Mouse (Mus musculus) small intestine, adult 2 months (tissue): ENCODE results near the gene Noc4l.

Source experiments
- CTCF ChIP-seq: fragments of 200-500 bp; IDR thresholded peaks from 2 replicates; pipeline ENCODE4 v1.5.1; 2012; ENCODE audit warnings: low read depth, mild to moderate bottlenecking, control low read depth, inconsistent platforms, low read length, moderate library complexity, mixed read lengths; ENCODE audit not compliant: insufficient replicate concordance, insufficient read length; ENCODE audit errors: extremely low read depth
- POLR2A ChIP-seq: fragments of 200-500 bp; IDR thresholded peaks from 2 replicates; pipeline ENCODE4 v1.6.1; 2012; ENCODE audit warnings: low read depth, mild to moderate bottlenecking, control low read depth, inconsistent platforms, low read length, moderate library complexity

DNA sequence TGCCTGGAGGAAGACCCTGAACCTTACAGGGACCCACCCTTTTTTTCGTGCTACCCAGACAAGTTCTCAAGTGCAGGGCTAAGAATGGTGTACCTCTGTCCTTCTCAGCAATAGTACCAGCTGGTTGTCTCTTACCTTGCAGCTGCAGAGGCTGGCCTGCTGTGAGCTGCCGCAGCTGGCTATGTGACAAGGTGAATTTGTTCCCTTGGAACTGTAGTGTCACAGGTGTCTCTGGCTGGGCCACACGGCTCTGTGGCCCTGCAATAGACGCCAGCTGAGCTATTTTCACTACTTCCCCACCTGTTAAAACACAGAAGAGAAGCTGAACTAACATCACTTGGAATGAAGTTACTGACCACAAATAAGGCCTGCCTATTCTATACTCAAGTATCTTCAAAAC is 45.4 kb upstream of the Noc4l start:
- TF ChIP-seq POLR2A (no peak), CTCF (no peak)
